Mouse (Mus musculus) liver, adult 2 months (tissue): ENCODE measurements around the gene Uchl1. TPM values are rescaled to one million over a fixed set of nuclear protein-coding genes. Genes with fewer than 3 reads are reported as not detected.

Source experiments
- DNase-seq: peaks from one replicate; pipeline ENCODE4 v3.0.0-alpha.2; 2011; ENCODE audit warnings: low read depth, low spot score; ENCODE audit errors: extremely low read depth
- H3K27ac ChIP-seq: fragments of 200-500 bp; replicated peaks from 2 replicates; pipeline ENCODE4 v1.5.1; 2012; ENCODE audit warnings: low read depth, mild to moderate bottlenecking, control low read depth, inconsistent platforms, low read length; ENCODE audit not compliant: insufficient read depth
- H3K27me3 ChIP-seq: fragments of 200-500 bp; 2 replicates; pipeline ENCODE4 v1.6.1; 2012; ENCODE audit warnings: mild to moderate bottlenecking, moderate library complexity, low read length, inconsistent platforms; ENCODE audit not compliant: control insufficient read depth, insufficient read depth
- H3K36me3 ChIP-seq: fragments of 200-500 bp; 2 replicates; pipeline ENCODE4 v1.6.1; 2012; ENCODE audit warnings: low read length, inconsistent platforms; ENCODE audit not compliant: control insufficient read depth, insufficient read depth
- H3K4me1 ChIP-seq: fragments of 200-500 bp; 2 replicates; pipeline ENCODE4 v1.6.1; 2011; ENCODE audit warnings: low read length; ENCODE audit not compliant: control insufficient read depth, insufficient read depth
- H3K4me3 ChIP-seq: fragments of 200-500 bp; 2 replicates; pipeline ENCODE4 v1.5.1; 2011; ENCODE audit warnings: low read depth, mild to moderate bottlenecking, control low read depth, low read length, moderate library complexity; ENCODE audit not compliant: insufficient read depth
- H3K79me2 ChIP-seq: fragments of 200-500 bp; 2 replicates; pipeline ENCODE4 v1.6.1; 2012; ENCODE audit warnings: inconsistent platforms, mild to moderate bottlenecking, low read length, moderate library complexity; ENCODE audit not compliant: control insufficient read depth, insufficient read depth
- H3K9ac ChIP-seq: fragments of 200-500 bp; 2 replicates; pipeline ENCODE4 v1.6.1; 2012; ENCODE audit warnings: low read depth, mild to moderate bottlenecking, control low read depth, inconsistent platforms, low read length
- CTCF ChIP-seq: fragments of 200-500 bp; IDR thresholded peaks from 2 replicates; pipeline ENCODE4 v1.5.1; 2011; ENCODE audit warnings: low read depth, low read length, control low read depth
- POLR2A ChIP-seq: fragments of 200-500 bp; IDR thresholded peaks from 2 replicates; pipeline ENCODE4 v1.6.1; 2011; ENCODE audit warnings: low read length, control low read depth; ENCODE audit not compliant: insufficient read depth; ENCODE audit errors: extremely low read depth
- WGBS: fragments of 180-500 bp; shearing (Covaris S2); methylation state at CpG from one replicate; pipeline ENCODE4 v1.1.7; 2018; 5-methylcytosine and 5-hydroxymethylcytosine counted together
- polyA plus RNA-seq: library from polyadenylated mRNA; depleted of rRNA; stranded (reverse); fragments of >200 nt; gene quantifications from 2 replicates; pipeline ENCODE4 v1.2.3, GENCODE M21; 2012; rRNA removed
- total RNA-seq: library from RNA; depleted of rRNA; stranded (reverse); fragments of >200 nt; gene quantifications from 2 replicates; pipeline ENCODE4 v1.2.3, GENCODE M21; 2014; rRNA removed

Gene Uchl1
- total RNA-seq: 0.09 and 0.13 TPM in 2 replicates
- polyA plus RNA-seq: not detected in 2 replicates

- Histone ChIP-seq H3K27me3 (peaks cover 13% of the 10 kb centered on the region), H3K9ac (no peak within 1 kb of the TSS; the same call in 1 of the 2 replicates), H3K4me3 (peak within 1 kb of the TSS; percentile 32; the same call in 1 of the 2 replicates), H3K27ac (no peak within 1 kb of the TSS), H3K4me1 (peaks cover 2% of the 10 kb centered on the region; the same call in 1 of the 2 replicates), H3K79me2 (no peaks in the 10 kb centered on the region), H3K36me3 (no peaks in the 10 kb centered on the region)
- TF ChIP-seq POLR2A (no peak), CTCF (no peak)
- no peak for DNase-seq
- 1% methylated on average over 20 of the region's 20 CpGs for WGBS
Observed at GRCm38 (mm10) chr5:66675983-66676382, at the start of gene Uchl1. TSS of gene Uchl1 (plus strand) at chr5:66676091.

GRCm38 (mm10) chr5:66627805-66628204 is 48.1 kb upstream of the Uchl1 start:
- DNase-seq: no peak

GRCm38 (mm10) chr5:66635459-66636079 is 40.3 kb upstream of the Uchl1 start:
- Histone ChIP-seq H3K4me1 (no peaks in the 10 kb centered on the region), H3K27me3 (no peaks in the 10 kb centered on the region), H3K4me3 (no peak overlapping the region), H3K9ac (no peak overlapping the region), H3K79me2 (no peaks in the 10 kb centered on the region), H3K27ac (no peak overlapping the region), H3K36me3 (no peaks in the 10 kb centered on the region)
- TF ChIP-seq CTCF: no peak
- TF ChIP-seq POLR2A: no peak
- 76% methylated on average over 10 of the region's 10 CpGs for WGBS
- DNase-seq: no peak

More at GRCm38 (mm10) chr5:66627805-66628204, 48.1 kb upstream of the Uchl1 start:
- Histone ChIP-seq H3K27ac (no peak overlapping the region), H3K4me3 (no peak overlapping the region), H3K79me2 (no peaks in the 10 kb centered on the region), H3K9ac (no peak overlapping the region), H3K27me3 (no peaks in the 10 kb centered on the region), H3K4me1 (no peaks in the 10 kb centered on the region), H3K36me3 (no peaks in the 10 kb centered on the region)
- TF ChIP-seq POLR2A (no peak), CTCF (no peak)
- 79% methylated on average over 7 of the region's 7 CpGs for WGBS

- TF ChIP-seq POLR2A (no peak), CTCF (no peak)
- no peak overlapping the region for H3K4me3 ChIP-seq
- no peak overlapping the region for H3K9ac ChIP-seq
- no peak overlapping the region for H3K27ac ChIP-seq
- 89% methylated on average over 4 of the region's 4 CpGs for WGBS
- H3K36me3 ChIP-seq: no peaks in the 10 kb centered on the region
- no peaks in the 10 kb centered on the region for H3K27me3 ChIP-seq
- no peak for DNase-seq
- H3K4me1 ChIP-seq: no peaks in the 10 kb centered on the region
- no peaks in the 10 kb centered on the region for H3K79me2 ChIP-seq
Observed at GRCm38 (mm10) chr5:66642156-66642555, 33.7 kb upstream of the Uchl1 start.

GRCm38 (mm10) chr5:66643260-66643659 is 32.6 kb upstream of the Uchl1 start:
- no peak overlapping the region for H3K4me3 ChIP-seq
- no peak overlapping the region for H3K9ac ChIP-seq
- no peaks in the 10 kb centered on the region for H3K4me1 ChIP-seq
- H3K36me3 ChIP-seq: no peaks in the 10 kb centered on the region
- no peak overlapping the region for H3K27ac ChIP-seq
- H3K79me2 ChIP-seq: no peaks in the 10 kb centered on the region
- no peak for DNase-seq
- H3K27me3 ChIP-seq: no peaks in the 10 kb centered on the region
- TF ChIP-seq POLR2A (no peak), CTCF (no peak)
- WGBS: 83% methylated on average over 5 of the region's 5 CpGs

- WGBS: 58% methylated on average over 7 of the region's 7 CpGs
- Histone ChIP-seq H3K27ac (no peak overlapping the region), H3K4me1 (no peaks in the 10 kb centered on the region), H3K4me3 (no peak overlapping the region), H3K36me3 (no peaks in the 10 kb centered on the region), H3K9ac (no peak overlapping the region), H3K79me2 (no peaks in the 10 kb centered on the region), H3K27me3 (no peaks in the 10 kb centered on the region)
- DNase-seq: no peak
- TF ChIP-seq CTCF: no peak
- TF ChIP-seq POLR2A: no peak
Observed at GRCm38 (mm10) chr5:66647504-66647903, 28.4 kb upstream of the Uchl1 start.
